Mouse (Mus musculus) cerebellum, adult 9-10 months (tissue): Measurements from ENCODE around the gene Cds2.
"Not testable (repeated sequence)": the region's sequence is repeated elsewhere in the genome, so short reads cannot be mapped to it uniquely, and the experiment has no call there.

Source experiments
- DNase-seq: peaks from one replicate; pipeline ENCODE4 v3.0.0; 2022

Gene Cds2

DNA sequence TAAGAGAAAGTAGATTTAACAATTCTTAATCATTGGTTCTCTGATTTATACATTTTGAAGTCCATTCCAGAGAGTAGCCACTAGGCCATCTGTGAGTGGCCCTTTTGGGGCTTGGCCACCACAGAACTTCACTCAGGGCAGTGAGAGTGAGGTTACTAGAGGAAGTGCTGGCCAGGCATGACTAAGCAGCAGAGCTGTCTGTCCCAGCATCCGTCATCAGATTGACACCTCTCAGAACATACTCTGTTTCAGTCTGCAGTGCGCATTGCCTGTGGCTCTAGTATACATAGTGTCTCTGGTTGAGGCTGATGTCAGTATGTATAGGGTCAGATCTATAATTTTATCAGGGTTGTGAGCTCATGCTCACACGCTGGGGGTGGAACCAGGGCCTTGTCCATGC lies 6.3 kb downstream of the Cds2 start:
- no peak for DNase-seq

DNA sequence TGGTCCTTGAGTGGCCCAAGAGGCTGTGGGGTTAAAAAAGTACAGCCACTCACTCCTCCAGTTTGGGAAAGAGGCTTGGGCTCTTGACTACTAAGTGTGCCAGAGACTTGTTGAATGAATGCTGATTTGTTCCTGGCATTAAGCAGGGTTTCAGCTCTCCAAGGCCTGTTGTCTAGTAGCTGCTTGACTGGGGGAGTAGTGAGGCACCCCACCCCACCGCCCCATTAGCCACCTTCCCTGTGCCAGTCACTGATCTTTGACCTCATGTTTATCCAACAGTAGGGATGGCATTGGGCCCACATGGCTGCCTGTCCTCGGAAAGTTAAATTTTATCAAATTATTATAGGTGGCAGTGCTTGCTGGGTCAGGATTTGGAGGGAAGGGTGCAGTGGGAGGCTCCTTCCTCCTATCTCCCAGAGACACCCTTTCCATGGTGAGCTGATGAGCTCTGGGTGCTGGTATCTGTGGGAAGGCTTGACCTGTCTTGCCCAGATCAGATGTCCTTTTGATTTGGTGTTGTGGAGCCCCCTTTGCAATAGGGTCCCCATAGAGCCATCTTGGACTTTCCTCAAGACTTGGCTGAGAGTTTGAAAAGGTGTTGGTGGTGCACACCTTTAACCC lies 7.5 kb downstream of the Cds2 start:
- no peak for DNase-seq

DNA sequence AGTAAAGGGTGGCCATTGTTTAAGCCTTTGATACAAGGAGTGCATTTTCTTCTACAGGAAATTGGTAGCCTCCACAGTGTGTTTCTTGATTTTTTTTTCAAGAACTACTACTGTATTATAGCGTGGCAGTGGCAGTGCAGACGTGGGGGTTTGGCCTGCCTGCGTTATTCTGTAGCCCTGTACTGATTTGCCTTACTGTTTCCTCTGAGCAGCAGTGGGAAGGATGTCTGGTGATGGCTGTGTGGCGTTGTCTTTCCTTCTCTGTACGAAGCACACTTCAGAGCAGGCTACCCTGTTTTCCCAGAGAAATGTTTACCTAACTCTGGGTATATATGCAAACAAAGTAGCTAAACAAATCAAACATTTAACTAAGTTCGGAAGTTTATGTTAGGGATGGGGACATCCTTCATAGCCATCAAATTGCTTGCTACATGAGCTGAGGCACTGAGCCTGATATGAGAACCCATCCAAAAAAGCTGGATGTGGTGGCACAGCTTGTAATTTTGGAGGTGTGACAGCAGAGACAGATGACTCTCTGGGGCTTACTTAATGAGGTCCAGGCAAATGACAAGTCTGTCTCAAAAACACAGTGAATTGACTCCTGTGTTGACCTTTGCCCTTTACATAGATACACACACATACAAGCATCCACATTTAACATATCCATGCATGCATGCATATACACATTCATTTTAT lies 9.9 kb downstream of the Cds2 start:
- no peak for DNase-seq

DNA sequence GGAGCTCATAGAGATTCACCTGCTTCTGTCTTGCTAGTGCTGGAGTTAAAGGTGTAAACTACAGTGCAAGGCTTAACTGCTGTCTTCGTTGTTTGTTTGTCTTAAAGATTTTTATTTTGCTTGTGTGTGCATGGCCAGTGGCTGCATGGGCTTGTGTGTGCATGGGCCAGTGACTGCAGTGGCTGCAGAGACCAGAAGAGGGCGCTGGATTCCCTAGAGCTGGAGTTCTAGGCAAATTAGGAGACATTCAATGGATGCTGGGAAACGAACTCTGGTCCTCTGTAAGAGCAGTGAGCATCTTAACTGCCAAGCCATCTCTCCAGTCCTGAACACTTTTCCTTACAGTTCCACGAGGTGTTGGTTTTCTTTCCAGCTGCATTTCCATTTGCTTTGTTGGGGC lies 12.6 kb downstream of the Cds2 start:
- DNase-seq = no peak

DNA sequence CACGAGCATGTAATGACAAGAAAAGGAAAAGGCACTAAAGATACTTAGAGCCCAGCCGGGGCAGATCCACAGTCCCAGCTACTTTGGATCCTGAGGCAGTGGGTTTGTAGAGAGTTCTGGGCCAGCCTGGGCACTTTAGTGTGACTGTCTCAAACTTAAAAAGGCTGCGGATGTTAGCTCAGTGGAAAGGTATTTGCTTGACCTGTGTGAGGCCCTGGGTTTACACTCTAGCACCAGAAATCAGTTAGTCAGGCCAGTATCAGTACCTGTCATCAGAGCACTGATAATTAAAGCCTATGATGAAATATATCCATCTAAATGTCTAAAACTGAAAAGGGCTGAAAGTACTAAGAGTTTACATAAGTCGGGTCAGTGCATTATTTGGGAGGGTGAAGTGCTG lies 13.3 kb downstream of the Cds2 start:
- no peak for DNase-seq

DNA sequence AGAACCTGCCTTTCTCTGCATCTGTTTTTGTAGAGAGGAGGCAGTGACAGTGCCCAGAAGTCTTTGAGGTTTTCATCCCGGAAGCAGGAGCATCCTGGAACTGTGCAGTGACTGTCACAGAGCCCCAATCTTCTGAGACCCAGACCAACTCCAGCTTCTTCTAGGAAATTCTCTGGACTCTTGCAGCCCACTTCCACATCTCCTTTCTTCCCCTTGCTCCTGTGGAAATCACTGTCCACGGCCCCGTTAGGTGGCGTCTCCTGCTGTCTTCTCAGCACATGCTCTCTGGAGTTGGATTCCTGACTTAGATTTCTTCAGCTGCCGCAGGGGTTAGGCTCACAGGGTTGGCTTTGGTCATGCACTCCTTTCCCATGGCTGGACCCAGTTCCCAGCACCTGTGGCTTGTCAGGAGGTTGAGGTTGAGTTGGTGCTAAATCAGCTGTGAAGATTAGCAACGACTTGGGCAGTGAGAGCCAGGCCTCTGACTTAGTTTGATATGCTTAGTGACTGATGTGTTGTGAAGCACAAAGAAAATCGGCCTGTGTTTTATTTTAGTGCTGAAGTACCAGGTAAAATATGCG lies 15.4 kb downstream of the Cds2 start:
- DNase-seq = no peak

DNA sequence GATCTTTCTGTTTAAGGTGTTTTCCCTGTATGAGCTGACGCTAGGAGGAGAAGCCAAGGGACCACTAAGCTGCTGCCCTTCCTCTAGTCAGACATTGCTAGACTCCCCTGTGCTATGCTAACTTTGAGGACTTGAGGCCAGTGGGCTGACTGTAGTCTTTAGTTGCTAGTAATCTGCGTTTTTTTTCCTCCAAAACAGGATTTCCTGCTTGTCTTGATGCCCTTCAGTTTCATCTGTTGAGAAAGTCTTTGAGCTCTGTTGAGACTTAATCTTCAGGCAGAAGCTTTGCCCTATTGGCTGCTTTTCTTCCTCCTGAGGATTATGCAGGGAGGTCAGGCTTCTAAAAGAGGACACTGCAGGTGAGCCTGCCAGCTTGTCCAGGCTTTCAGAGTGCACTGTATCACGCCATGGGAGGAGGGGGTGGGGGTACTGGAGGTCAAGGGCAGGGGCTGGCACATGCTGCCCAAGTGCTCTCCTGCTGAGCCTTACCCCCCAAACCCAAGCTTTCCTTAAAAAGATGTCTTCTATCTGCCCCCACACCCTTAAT lies 16.5 kb downstream of the Cds2 start:
- DNase-seq = no peak

DNA sequence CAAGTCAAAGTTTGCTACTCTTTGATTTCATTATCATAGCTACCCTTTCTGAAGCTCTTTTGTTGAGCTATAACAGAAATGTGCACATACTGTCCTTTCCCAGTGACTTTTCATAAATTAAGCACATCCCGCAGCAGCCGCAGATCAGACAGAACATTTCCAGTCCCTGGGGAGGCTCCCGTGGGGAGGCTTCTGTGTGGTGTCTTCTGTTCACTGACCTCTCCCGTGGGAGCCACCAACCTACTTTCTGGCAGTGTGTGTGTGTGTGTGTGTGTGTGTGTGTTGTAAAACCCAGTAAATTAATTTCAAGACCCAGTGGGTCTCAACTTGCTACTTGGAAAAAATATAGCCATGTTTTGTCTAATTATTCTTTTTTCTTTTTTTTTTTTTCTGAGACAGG lies 17.0 kb downstream of the Cds2 start:
- DNase-seq = no peak

DNA sequence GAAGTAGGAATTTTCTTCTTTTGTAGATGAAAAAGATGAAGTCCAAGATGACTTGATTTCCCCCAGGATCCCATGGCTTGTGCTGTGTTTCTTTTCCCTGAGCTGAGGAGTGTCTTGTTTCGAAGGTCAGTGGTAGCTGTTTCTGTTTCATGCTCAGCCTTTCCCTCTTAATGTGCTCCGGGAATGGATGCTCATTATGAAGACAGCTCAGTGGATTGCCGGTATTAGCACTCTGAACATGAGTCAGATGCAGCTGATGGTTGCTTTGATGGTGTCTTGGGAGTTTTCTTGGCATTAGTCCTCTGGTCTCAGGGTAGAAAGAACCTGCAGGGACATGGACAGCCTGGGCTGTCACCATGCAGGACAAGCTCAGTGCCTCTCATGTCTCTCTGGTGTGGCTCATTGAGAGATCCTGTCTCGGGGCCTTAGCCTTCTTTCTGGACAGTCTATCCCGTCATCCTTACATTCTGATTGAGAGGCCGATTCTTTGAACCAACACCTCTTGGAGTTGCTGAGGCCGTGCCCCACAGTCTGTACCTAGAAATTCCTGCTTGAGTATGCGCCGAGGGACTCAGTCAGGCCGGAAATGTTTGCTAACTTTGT lies 17.7 kb downstream of the Cds2 start:
- no peak for DNase-seq

DNA sequence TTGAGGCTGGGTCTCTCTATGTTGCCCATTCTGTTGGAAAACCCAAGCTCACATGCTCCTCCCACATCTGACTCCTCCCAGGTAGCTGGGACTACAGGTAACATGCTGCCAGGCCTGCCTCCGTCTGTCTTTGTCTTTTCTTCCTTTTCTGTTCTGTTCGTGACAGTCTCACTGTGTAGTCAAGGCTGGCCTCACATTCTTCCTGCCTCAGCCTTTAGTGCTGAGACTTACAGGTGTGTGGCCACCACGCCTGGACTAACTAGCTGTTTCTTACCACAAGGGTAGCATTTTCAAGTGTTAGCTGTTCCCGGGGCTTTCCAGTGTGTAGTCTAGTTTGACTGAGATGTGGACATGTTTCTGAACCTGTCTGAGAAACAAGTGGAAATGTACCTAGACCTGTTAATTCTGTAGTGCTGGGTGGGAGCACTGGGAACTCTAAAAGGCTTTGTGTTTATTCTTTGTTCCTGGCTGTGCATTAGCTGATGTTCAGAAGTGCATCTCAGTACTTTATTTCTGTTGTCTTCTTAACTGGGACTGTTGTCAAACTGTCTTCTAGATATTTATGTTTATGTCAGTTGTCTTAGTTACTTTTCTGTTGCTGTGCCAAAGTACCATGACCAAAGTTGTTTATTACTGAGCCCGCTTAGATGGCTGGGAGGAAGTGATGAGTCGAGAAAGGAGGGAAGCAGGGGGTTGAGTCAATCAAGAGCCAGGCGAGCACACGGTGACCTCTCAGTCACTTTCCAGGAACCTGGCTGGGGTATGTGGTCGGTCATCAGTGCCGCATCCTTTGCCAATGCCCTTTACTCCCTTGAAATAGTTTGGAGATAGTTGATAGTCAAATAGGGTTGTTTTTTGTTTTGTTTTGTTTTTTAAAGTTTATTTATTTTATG lies 18.9 kb downstream of the Cds2 start:
- DNase-seq = no peak

DNA sequence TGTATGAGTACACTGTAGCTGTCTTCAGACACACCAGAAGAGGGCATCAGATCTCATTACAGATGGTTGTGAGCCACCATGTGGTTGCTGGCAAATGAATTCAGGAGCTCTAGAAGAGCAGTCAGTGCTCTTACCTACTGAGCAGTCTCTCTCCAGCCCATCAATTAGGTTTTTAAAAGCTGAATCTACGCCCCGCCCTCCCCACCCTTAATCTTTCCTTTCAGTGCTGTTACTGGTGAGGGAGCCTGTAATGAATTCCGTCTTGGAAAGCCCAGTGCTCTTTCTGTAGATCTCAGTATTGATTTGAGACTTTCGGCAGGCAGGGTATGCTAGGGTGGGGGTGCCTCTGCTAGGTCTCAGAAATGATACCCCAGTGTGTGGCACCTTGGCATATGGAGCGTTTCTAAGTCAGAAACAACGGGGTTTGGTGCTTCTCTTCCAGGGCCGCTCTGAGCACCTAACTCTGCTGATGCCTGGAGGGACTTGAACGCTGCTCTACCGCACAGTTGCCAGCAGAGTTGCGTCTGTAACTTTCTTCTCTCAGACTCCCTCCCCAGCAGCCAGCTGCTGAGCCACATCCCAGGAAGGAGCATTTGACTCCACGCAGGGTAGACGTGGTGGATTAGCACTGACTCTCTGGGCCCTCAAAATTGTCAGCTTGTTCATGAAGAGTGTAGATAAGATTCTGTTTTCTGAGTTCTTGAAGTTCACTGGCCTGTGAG lies 19.7 kb downstream of the Cds2 start:
- DNase-seq = no peak

DNA sequence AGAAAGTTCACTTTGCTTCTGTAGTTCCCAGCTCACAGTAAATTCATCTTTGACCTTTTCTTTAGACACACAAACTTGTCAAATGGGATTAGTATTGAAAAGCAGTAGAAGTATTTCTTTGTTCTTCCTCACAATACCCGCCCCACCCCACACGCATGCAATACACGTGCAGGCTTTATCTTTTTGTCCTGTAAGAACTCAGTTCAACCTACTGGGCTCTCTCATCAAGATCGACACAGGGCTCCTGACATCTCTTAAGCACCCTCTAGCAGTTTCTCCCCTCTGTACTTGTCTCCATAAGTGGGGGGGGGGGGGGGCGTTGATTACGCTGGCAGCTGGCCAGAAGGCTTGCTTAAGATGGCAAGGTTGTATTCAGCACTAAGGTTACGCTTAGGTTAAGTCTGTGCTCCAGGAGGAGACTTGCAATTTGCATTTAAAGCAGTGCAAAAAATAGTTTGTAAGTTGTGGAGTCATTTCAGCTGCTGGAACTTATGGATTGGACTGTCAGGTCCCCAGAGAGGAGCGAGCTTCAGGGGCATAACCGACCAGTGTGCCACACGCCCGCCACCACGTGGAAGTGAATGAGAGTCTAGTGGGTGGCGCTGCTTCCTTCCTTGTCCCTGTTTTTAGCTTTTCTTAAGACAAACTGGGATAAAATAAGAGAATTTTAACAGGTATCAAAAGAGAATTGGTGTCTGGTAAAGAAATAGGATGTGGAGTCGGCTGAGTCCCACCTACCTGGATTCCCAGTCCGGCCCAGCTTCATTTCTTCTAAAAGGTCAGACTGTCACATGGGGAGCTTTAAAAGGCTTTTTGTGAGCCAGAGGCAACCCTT lies 20.5 kb downstream of the Cds2 start:
- DNase-seq = no peak

DNA sequence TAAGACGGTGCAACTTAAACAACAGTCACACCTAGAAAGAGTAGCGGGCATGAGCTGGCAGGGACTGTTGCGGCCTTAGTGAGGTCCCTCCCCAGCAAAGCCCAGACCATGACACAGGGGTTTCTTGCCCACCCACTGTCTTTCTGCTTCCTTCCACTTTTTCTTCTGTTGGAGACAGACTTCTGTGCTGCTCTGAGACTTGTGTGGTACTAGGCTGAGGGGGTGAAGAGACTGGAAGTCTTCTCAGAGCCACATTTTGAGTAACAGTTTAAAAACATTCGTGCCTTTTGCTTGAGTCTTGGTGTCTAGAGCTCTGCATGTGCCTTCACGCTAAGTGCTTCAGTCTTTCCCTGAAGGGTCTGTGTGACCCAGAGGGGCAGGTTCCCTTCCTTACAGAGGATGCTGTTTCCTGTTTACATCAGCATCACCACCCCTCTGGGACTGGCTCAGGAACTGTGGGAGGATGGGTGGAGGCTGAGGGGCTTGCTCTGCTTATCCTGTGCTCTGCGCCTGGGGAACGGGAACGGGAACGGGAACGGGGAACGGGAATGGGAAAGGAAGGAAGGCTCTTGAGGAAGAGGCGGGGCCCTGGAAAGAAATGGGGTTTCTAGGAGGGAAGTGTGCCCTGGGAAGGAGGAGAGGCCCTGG lies 21.7 kb downstream of the Cds2 start:
- DNase-seq = no peak

DNA sequence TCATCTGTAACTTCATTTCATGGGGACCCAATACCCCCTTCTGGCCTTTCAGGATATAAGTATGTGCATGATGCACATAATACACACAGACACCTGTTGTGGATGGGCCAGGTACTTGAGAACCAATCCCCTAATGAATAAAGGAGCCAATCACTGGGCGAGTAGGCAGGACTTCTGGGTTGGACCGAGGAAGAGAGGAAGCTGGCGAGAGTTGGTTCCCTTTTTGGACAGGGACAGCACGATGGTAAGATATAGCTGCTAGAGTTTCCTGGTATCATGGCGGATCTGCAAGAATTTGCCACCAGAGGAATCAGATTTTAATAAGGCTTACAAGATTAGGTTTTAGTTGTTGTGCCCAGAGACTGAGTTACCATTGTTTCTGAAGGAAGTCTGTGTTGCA lies 22.8 kb downstream of the Cds2 start:
- not testable (repeated sequence) for DNase-seq

DNA sequence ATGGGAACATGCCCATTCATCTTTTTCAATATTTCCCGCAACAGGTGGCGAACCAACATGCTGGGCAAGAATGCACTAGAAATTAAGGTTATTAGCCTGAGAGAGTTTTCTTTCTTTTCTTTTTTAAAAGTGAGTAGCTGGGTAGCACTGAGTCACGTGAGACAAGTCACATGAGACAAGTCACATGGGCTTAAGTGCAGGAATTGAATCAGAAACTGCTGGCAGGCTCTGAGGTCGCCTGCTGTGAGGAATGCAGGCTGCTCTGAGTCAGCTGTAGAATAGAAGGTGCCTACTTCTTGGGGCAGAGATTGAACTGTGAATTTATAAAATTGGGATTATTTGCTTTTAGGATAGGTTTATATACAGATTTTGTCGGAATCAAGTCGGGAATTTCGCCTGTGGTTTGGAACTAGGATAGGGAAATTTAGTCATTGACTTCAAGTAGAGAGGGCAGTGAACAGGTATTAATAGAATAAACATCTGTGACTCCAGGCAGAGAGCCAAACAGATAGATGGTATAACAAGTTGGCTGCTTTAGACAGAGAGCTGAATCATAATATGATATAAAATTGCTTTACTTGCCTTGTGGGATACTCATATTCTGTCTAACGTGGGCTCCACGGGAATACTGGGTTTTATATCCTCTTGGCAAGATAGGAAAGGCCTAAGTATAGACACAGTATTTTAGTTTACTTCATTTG lies 23.6 kb downstream of the Cds2 start:
- DNase-seq = peak; percentile 80

DNA sequence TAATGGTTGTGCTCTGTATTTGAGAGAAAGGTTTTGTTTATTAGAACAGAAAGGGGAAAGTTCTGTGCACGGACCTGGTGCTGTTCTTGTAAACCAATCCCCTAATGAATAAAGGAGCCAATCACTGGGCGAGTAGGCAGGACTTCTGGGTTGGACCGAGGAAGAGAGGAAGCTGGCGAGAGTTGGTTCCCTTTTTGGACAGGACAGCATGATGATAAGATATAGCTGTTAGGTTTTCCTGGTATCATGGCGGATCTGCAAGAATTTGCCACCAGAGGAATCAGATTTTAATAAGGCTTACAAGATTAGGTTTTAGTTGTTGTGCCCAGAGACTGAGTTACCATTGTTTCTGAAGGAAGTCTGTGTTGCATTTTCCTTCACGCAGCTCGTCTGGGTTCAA lies 26.3 kb downstream of the Cds2 start:
- not testable (repeated sequence) for DNase-seq

DNA sequence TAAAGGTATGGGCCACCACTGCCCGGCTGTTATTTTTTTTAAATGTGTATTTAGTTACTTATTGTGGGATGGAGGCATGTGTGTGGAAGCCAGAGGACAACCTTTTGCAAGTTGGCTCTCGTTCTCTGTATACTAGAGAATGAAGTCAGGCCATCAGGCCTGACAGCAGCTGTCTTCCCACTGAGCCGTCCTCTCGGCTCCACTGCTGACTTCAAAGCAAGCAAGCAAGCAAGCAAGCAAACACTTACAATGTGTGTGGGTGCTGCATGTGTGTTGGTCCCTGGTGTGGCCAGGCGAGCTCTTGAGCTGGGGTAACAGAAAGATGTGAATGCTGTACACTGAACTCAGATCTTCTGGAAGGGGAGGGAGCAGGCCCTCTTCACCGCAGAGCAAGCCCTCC lies 27.9 kb downstream of the Cds2 start:
- DNase-seq = no peak

DNA sequence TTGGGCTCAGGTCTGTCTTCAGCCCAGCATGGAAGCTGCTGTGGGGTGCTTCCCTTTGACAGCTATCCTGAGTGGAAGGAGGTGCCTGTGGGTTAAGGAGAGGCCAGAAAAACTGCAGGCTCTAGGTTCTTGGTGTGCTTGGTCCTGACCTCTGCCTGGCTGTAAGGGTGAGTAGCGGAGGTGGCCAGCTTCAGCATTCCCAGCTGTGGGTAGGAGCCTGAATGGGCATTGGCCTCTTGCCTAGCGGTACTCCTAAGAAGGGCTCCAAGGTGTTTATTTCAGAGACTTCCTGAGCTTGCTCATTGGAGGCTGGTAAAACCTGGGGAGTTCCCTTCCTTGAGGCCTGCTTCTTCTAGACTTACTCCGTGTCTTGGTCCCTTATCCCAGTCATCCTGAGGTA lies 28.3 kb downstream of the Cds2 start:
- DNase-seq = peak; percentile 48

DNA sequence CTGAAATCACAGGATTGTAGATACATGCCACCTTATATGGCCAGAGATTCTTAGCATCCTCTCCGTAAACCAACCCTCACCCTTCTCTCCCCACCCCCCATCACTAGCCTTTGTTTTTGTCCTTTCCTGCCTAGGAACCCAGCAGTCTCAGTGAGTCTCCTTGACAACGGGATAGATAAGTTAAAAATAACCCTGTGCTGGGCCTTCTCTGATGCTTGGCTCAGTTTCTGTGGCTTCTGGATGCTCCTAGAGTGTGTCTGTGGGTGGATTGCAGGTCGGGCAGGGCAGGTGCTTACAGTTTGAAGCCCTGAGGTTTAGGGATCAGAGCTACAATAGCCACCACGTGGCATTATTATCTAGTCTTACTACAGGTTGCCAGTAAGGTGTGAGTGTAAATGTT lies 29.1 kb downstream of the Cds2 start:
- DNase-seq = peak; percentile 83
